Mouse (Mus musculus): ENCODE results near the gene Prom1. TPM values are rescaled to one million over a fixed set of nuclear protein-coding genes. Genes with fewer than 3 reads are reported as not detected.

Prom1 gene
- polyA plus RNA-seq, 1 experiment from 2014 or later, result 78.1 TPM

GRCm38 (mm10) chr5:44075432-44075831 lies 26.4 kb downstream of the Prom1 start:
- H3K27ac ChIP-seq, result no peak overlapping the region
- no peak overlapping the region for H3K9ac ChIP-seq
- H3K36me3 ChIP-seq, result no peaks in the 10 kb centered on the region
- no peaks in the 10 kb centered on the region for H3K27me3 ChIP-seq
- no peak overlapping the region for H3K4me2 ChIP-seq
- ATAC-seq (replicated peaks; ENCODE audit: low FRiP score), result no peak
- WGBS, result 100% methylated on average over 1 of the region's 1 CpGs
- no peak overlapping the region for H3K4me3 ChIP-seq (replicated peaks)
- no peaks in the 10 kb centered on the region for H3K4me1 ChIP-seq
- H3K9me3 ChIP-seq (replicated peaks), result no peaks in the 10 kb centered on the region

- Histone ChIP-seq H3K4me3 (replicated peaks) (no peak overlapping the region), H3K4me1 (no peaks in the 10 kb centered on the region), H3K9me3 (replicated peaks) (no peaks in the 10 kb centered on the region), H3K27me3 (no peaks in the 10 kb centered on the region), H3K36me3 (no peaks in the 10 kb centered on the region), H3K9ac (no peak overlapping the region), H3K4me2 (no peak overlapping the region), H3K27ac (no peak overlapping the region)
- no peak for ATAC-seq (replicated peaks; ENCODE audit: low FRiP score)
- 78% methylated on average over 3 of the region's 3 CpGs for WGBS
Measured at GRCm38 (mm10) chr5:44073634-44074033, 28.2 kb downstream of the Prom1 start.

GRCm38 (mm10) chr5:44070529-44071133 lies 31.2 kb downstream of the Prom1 start:
- Histone ChIP-seq H3K36me3 (peaks cover 7% of the 10 kb centered on the region; the same call in 1 of the 2 replicates), H3K9ac (no peak overlapping the region), H3K4me3 (replicated peaks) (no peak overlapping the region), H3K4me2 (no peak overlapping the region), H3K27me3 (no peaks in the 10 kb centered on the region), H3K27ac (no peak overlapping the region), H3K4me1 (no peaks in the 10 kb centered on the region), H3K9me3 (replicated peaks) (no peaks in the 10 kb centered on the region)
- no peak for ATAC-seq (replicated peaks; ENCODE audit: low FRiP score)
- WGBS, result 81% methylated on average over 7 of the region's 7 CpGs

GRCm38 (mm10) chr5:44058258-44058657 lies 43.6 kb downstream of the Prom1 start:
- H3K36me3 ChIP-seq, result peaks cover 25% of the 10 kb centered on the region
- no peak for ATAC-seq (replicated peaks; ENCODE audit: low FRiP score)
- no peak overlapping the region for H3K9ac ChIP-seq
- H3K27me3 ChIP-seq, result no peaks in the 10 kb centered on the region
- no peaks in the 10 kb centered on the region for H3K9me3 ChIP-seq (replicated peaks)
- no peak overlapping the region for H3K4me3 ChIP-seq (replicated peaks)
- H3K4me1 ChIP-seq, result no peaks in the 10 kb centered on the region
- H3K4me2 ChIP-seq, result no peak overlapping the region
- WGBS, result 95% methylated on average over 3 of the region's 3 CpGs
- H3K27ac ChIP-seq, result no peak overlapping the region

- no peaks in the 10 kb centered on the region for H3K27me3 ChIP-seq
- no peak overlapping the region for H3K9ac ChIP-seq
- no peak overlapping the region for H3K4me3 ChIP-seq (replicated peaks)
- H3K27ac ChIP-seq, result no peak overlapping the region
- peaks cover 12% of the 10 kb centered on the region; the same call in 1 of the 2 replicates for H3K4me1 ChIP-seq
- H3K9me3 ChIP-seq (replicated peaks), result no peaks in the 10 kb centered on the region
- H3K36me3 ChIP-seq, result peaks cover 13% of the 10 kb centered on the region; the same call in 1 of the 2 replicates
- H3K4me2 ChIP-seq, result no peak overlapping the region
- ATAC-seq (replicated peaks; ENCODE audit: low FRiP score), result no peak
- WGBS, result 64% methylated on average over 8 of the region's 8 CpGs
Measured at GRCm38 (mm10) chr5:44050213-44050612, 51.6 kb downstream of the Prom1 start.

- ATAC-seq (replicated peaks; ENCODE audit: low FRiP score), result no peak
Measured at GRCm38 (mm10) chr5:44049395-44049976, 52.3 kb downstream of the Prom1 start.

GRCm38 (mm10) chr5:44048568-44049363 lies 53.1 kb downstream of the Prom1 start:
- no peak for ATAC-seq (replicated peaks; ENCODE audit: low FRiP score)
- no peak overlapping the region for H3K27ac ChIP-seq
- WGBS, result 37% methylated on average over 5 of the region's 5 CpGs

More at GRCm38 (mm10) chr5:44049395-44049976, 52.3 kb downstream of the Prom1 start:
- no peak overlapping the region for H3K4me2 ChIP-seq
- no peak overlapping the region for H3K9ac ChIP-seq
- no peaks in the 10 kb centered on the region for H3K9me3 ChIP-seq (replicated peaks)
- 48% methylated on average over 6 of the region's 6 CpGs for WGBS
- no peak overlapping the region for H3K27ac ChIP-seq
- no peaks in the 10 kb centered on the region for H3K27me3 ChIP-seq
- peaks cover 15% of the 10 kb centered on the region; the same call in 1 of the 2 replicates for H3K36me3 ChIP-seq
- H3K4me1 ChIP-seq, result peaks cover 12% of the 10 kb centered on the region; the same call in 1 of the 2 replicates
- no peak overlapping the region for H3K4me3 ChIP-seq (replicated peaks)

GRCm38 (mm10) chr5:44041725-44042124 lies 60.1 kb downstream of the Prom1 start:
- Histone ChIP-seq H3K36me3 (peaks cover 19% of the 10 kb centered on the region), H3K4me2 (no peak overlapping the region), H3K4me1 (no peaks in the 10 kb centered on the region), H3K9me3 (replicated peaks) (no peaks in the 10 kb centered on the region), H3K27ac (peak overlapping the region; percentile 28; the same call in 1 of the 2 replicates), H3K27me3 (no peaks in the 10 kb centered on the region), H3K4me3 (replicated peaks) (no peak overlapping the region), H3K9ac (no peak overlapping the region)
- ATAC-seq (replicated peaks; ENCODE audit: low FRiP score), result peak; percentile 62; the same call in 1 of the 2 replicates
- 24% methylated on average over 1 of the region's 1 CpGs for WGBS

More at GRCm38 (mm10) chr5:44048568-44049363, 53.1 kb downstream of the Prom1 start:
- no peaks in the 10 kb centered on the region for H3K27me3 ChIP-seq
- H3K4me3 ChIP-seq (replicated peaks), result no peak overlapping the region
- no peak overlapping the region for H3K9ac ChIP-seq
- peaks cover 12% of the 10 kb centered on the region; the same call in 1 of the 2 replicates for H3K4me1 ChIP-seq
- H3K4me2 ChIP-seq, result no peak overlapping the region
- H3K36me3 ChIP-seq, result peaks cover 12% of the 10 kb centered on the region; the same call in 1 of the 2 replicates
- H3K9me3 ChIP-seq (replicated peaks), result no peaks in the 10 kb centered on the region

- WGBS, result 81% methylated on average over 3 of the region's 3 CpGs
- peak overlapping the region; percentile 28; the same call in 1 of the 2 replicates for H3K27ac ChIP-seq
- H3K4me1 ChIP-seq, result no peaks in the 10 kb centered on the region
Measured at GRCm38 (mm10) chr5:44041056-44041455, 60.8 kb downstream of the Prom1 start.

GRCm38 (mm10) chr5:43998295-43998989 lies 103.4 kb downstream of the Prom1 start:
- Histone ChIP-seq H3K4me3 (replicated peaks) (no peak overlapping the region), H3K4me2 (no peak overlapping the region), H3K9me3 (replicated peaks) (no peaks in the 10 kb centered on the region), H3K9ac (no peak overlapping the region), H3K4me1 (no peaks in the 10 kb centered on the region), H3K27me3 (no peaks in the 10 kb centered on the region), H3K36me3 (peaks cover 30% of the 10 kb centered on the region), H3K27ac (no peak overlapping the region)
- 91% methylated on average over 9 of the region's 9 CpGs for WGBS
- no peak for ATAC-seq (replicated peaks; ENCODE audit: low FRiP score)

More at GRCm38 (mm10) chr5:44041056-44041455, 60.8 kb downstream of the Prom1 start:
- no peak for ATAC-seq (replicated peaks; ENCODE audit: low FRiP score)
- Histone ChIP-seq H3K4me2 (no peak overlapping the region), H3K9me3 (replicated peaks) (no peaks in the 10 kb centered on the region), H3K36me3 (peaks cover 23% of the 10 kb centered on the region), H3K27me3 (no peaks in the 10 kb centered on the region), H3K4me3 (replicated peaks) (no peak overlapping the region), H3K9ac (no peak overlapping the region)

GRCm38 (mm10) chr5:43997626-43998025 lies 104.2 kb downstream of the Prom1 start:
- no peak overlapping the region for H3K27ac ChIP-seq
- no peaks in the 10 kb centered on the region for H3K4me1 ChIP-seq
- H3K4me2 ChIP-seq, result no peak overlapping the region
- no peak overlapping the region for H3K4me3 ChIP-seq (replicated peaks)
- no peak for ATAC-seq (replicated peaks; ENCODE audit: low FRiP score)
- H3K36me3 ChIP-seq, result peaks cover 22% of the 10 kb centered on the region
- no peak overlapping the region for H3K9ac ChIP-seq
- WGBS, result 88% methylated on average over 8 of the region's 8 CpGs
- H3K9me3 ChIP-seq (replicated peaks), result no peaks in the 10 kb centered on the region
- H3K27me3 ChIP-seq, result no peaks in the 10 kb centered on the region

Data from kidney, embryonic 15.5 days (tissue).